Mouse (Mus musculus): ENCODE measurements at regions not wholly inside any gene's neighbourhood (a gene's known extent, or its start where the extent isn't known, plus 50 kb on each side); places are given as distances from the start of the nearest gene placed in this dataset.
A peak's percentile ranks its signal among the peaks of the same experiment; 100 is the strongest.

DNA sequence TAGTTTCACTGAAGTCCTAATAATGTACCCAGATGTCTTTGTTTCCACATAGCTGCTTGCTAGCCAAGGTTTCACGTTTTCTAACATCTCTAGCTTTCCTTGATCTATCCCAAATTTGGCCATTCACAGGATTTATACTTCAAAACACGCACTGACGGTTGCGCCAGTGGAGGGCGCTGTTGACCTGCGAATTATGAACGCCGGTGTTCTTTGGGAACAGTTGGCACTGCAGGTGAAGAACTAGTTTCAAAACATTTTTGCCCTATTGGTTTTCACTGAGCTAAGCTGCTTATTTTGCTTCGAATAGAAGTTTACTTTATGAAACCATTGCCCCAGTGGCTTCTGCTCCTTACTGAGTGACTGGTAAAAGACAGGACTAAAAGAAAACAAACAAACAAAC is 76.7 kb upstream of the Slitrk3 start:
- intact Hi-C loops (cut with DNase I), result no loop called here
- DNase-seq, result peak; percentile 44

DNA sequence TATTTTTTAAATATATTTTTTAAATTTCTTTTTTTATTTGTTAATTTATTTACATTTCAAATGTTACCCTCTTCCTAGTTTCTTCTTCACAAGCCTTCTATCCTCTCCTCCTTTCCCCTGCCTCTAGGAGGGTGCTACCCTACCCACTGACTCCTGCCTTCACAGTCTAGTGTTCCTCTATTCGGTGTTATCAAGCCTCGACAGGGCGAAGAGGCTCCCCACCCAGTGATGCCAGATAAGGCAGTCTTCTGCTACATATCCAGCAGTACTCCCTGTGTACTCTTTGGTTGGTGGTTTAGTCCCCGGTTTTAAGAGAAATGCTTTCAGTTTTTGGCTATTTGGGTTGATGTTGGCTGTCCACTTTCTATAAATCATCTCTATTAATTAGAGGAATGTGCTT is 67.5 kb upstream of the Slitrk3 start:
- no peak for DNase-seq
- intact Hi-C loops (cut with DNase I), result no loop called here

GRCm38 (mm10) chr3:73109102-73109501 is 51.5 kb upstream of the Slitrk3 start:
- no peak for DNase-seq
- intact Hi-C loops (cut with DNase I), result no loop called here

Data from left cerebral cortex, postnatal 4 days (tissue).